Mouse (Mus musculus) liver, postnatal 0 days (tissue): ENCODE data around the gene Atp5d.

Source experiments
- CTCF ChIP-seq: sonication (generic); IDR thresholded peaks from 2 replicates; pipeline ENCODE4 v1.5.1; 2016; ENCODE audit warnings: antibody characterized with exemption, low read depth
- EP300 ChIP-seq: IDR thresholded peaks from 2 replicates; pipeline ENCODE4 v1.6.1; 2016; ENCODE audit warnings: antibody characterized with exemption, low read depth, mild to moderate bottlenecking

DNA sequence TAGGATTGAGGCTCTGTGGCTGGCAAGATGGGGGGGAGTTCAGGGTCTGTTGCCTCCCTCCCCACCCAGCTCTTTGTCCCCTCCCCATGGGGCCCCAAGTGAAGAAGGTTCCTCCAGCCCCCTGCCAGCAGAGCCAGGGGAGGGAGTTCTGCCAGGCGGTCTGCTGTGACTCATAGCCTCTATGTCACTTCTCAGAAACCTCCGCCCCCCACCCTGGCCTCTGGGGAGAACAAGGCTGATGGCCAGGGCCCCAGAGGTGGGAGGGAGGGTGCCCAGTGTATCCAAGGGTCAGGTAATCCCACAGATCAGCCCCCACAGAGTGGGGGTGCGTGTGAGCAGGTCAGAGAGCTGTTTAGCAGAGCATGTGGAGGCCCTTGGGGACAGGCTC lies 14.4 kb downstream of the Atp5d start:
- TF ChIP-seq CTCF, result no peak
- TF ChIP-seq EP300, result no peak
